Mouse (Mus musculus) bone marrow macrophage, adult 2 months (primary cell): ENCODE data around the gene Asic2.

Source experiments
- CTCF ChIP-seq: IDR thresholded peaks from 2 replicates; pipeline ENCODE4 v1.5.1; 2012; ENCODE audit warnings: low read depth, mild to moderate bottlenecking, low read length, moderate library complexity
- POLR2A ChIP-seq: IDR thresholded peaks from 2 replicates; pipeline ENCODE4 v1.6.1; 2012; ENCODE audit warnings: mild to moderate bottlenecking, low read depth, low read length, borderline replicate concordance

GRCm38 (mm10) chr11:81135141-81135540 lies 833.1 kb downstream of the Asic2 start:
- TF ChIP-seq CTCF (no peak), POLR2A (no peak)
